Mouse (Mus musculus): Measurements from ENCODE around the gene Scn3a.

Scn3a gene

GRCm38 (mm10) chr2:65566793-65567787 lies at the start of gene Scn3a:
TSS of gene Scn3a (minus strand) at chr2:65567627.
- DNase-seq (ENCODE audit: low read depth in 2 of 2, low spot score in 2 of 2) = peak in 1 of 2 experiments; percentile 37

DNA sequence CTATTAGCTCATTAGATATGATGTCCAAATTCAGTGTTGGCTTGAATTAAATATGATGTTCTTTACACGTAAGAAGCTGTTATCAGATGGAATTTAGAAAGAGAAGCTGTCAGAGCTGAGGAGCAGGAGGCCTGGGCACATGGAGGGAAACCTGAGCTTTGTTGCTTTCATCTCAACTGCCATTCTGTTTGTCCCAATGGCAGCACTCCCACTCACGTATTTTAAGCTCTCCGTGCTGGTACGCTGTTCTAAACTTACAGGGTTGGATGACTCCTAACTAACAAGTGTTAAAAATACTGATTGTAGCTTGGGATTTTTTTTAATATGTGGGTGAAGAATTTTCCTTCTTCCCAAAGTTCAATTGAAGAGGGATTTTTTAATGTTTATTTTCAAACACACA lies 44.5 kb upstream of the Scn3a start:
- no peak for DNase-seq (ENCODE audit: low read depth in 2 of 2, low spot score in 2 of 2)

GRCm38 (mm10) chr2:65607813-65608212 lies 40.4 kb upstream of the Scn3a start:
- DNase-seq (ENCODE audit: low read depth in 2 of 2, low spot score in 2 of 2) = no peak

- DNase-seq (ENCODE audit: low read depth in 2 of 2, low spot score in 2 of 2) = no peak
Measured at GRCm38 (mm10) chr2:65587679-65588078, 20.3 kb upstream of the Scn3a start.

DNA sequence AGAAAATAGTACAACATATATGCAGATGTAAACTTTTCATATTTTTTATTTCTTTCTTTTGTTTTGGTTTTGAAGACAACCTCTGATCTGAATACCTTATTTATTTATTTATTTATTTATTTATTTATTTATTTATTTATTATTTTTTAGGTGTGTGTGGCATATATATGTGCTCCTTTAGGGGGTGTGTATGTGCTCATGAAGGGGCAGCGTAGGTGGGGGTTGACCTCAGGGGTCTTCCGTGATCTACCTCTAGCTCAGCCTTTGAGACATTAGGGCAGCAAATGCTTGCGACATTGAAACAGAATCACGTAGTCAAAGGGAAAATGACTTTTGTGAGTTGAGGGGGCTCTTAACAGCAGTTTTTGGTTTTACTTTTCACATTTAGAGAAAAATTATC lies 498 bp upstream of the Scn3a start:
- DNase-seq (ENCODE audit: low read depth in 2 of 2, low spot score in 2 of 2) = no peak

GRCm38 (mm10) chr2:65563898-65564297 lies 3.5 kb downstream of the Scn3a start:
- DNase-seq (ENCODE audit: low read depth in 2 of 2, low spot score in 2 of 2) = no peak

DNA sequence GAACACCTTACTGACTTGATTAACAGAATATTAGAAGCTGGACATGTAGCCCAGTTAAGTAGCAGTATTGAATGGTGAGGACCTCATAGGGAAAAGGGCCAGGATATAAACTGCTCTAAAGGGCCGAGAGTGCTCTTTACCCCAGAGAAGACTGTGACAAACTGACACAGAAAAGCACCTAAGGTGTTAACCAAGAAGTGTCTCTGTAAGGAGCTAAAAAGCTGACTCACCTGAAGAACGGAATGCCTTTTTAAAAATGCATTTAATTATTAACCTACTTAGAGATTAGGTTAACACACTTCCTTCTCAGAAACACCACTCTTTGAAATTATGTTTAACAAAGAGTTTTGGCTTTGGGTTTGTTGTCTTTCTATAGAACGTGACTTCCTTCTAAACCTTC lies 9.7 kb downstream of the Scn3a start:
- DNase-seq (ENCODE audit: low read depth in 2 of 2, low spot score in 2 of 2) = no peak

GRCm38 (mm10) chr2:65554662-65555061 lies 12.8 kb downstream of the Scn3a start:
- no peak for DNase-seq (ENCODE audit: low read depth in 2 of 2, low spot score in 2 of 2)

GRCm38 (mm10) chr2:65553473-65553872 lies 14.0 kb downstream of the Scn3a start:
- DNase-seq (ENCODE audit: low read depth in 2 of 2, low spot score in 2 of 2) = no peak

DNA sequence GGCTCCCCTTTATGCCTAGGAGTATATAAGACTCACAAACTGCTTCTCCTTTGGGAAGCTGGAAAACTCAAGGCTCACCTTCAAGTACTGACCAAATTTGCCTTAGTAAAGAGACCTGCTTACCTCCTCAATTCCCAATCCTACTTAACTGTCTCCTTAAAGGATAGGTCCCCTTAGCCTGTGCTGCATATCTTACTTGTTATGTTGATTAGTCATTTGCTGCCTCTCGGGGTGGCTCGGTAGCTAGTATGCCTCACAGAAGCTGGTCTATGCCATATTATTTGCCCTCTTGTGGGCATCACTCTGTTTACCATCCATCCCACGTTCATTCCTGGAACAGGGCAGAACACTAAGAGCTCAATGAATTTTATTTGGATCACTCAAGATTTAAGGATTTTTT lies 14.7 kb downstream of the Scn3a start:
- DNase-seq (ENCODE audit: low read depth in 2 of 2, low spot score in 2 of 2) = no peak

GRCm38 (mm10) chr2:65552222-65552621 lies 15.2 kb downstream of the Scn3a start:
- DNase-seq (ENCODE audit: low read depth in 2 of 2, low spot score in 2 of 2) = no peak

GRCm38 (mm10) chr2:65551736-65552135 lies 15.7 kb downstream of the Scn3a start:
- DNase-seq (ENCODE audit: low read depth in 2 of 2, low spot score in 2 of 2) = peak; percentile 6 to 23

DNA sequence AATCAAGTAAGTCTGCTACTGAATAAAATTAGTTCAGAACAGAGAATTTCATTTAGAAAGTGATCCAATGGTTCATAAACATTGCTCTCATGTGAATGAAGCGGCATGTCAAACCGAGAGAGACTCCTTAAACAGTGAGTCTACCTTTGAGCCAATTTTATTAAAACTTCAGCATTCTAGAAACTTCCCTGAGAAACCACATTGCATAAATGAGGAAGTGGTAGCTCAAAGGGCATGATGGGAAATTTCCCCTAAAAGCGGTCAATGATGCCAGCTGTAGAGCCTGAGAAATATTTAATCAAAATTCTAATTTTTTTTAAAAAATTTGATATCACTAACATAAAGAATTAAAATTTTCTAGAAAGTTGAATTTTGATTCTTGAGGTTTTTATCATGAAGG lies 16.9 kb downstream of the Scn3a start:
- DNase-seq (ENCODE audit: low read depth in 2 of 2, low spot score in 2 of 2) = no peak

- no peak for DNase-seq (ENCODE audit: low read depth in 2 of 2, low spot score in 2 of 2)
Measured at GRCm38 (mm10) chr2:65548665-65549064, 18.8 kb downstream of the Scn3a start.

DNA sequence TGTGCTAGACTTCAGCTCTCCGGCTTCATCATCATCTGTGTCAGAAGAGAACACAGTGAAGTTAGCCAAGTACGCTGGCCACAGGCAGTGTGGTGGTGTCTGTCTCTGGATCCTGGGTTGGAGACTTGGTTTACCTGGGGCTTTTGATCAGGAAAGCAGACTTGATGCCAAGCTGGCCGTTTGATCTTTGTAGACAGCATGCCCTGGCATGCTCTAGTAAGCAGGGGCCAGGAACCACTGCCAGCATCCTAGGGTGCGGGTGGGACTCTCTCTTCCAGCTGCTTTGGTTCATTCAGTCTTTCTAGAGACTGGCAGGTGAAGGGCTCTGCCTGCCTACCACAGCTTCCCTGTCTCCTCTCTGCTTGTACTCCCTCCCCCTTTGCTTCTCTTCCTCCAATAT lies 20.1 kb downstream of the Scn3a start:
- DNase-seq (ENCODE audit: low read depth in 2 of 2, low spot score in 2 of 2) = no peak

DNA sequence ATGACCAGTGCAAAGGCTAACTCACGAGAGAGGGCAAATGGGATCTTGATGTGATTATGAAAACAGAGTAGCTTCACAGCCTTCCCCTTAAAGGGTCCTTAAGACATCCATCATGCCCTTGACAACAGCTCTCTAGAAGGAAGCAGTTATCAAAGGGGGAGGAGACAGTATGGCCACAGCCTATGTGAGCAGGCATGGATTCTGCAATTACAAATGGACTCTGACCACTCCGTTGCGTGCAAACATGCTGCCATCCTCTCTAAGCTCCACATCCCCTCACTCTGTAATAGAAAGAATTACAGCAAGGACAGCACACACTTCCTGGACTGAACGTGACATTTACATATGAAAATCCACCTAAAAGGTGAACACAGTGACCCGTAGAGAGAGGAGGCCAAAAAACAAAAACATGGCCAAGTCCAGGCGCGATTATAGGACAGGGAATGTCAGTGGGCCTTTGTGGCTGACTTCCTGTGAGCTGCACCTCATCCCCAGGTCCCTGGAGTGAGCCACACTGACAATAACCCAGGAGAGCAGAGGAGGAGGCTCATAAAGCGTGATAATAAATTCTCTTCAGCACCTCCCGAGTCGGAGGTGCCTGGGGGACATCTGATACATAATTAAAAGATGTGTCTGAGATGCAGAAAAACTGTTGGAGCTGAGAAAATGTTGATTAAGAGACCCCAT lies 24.4 kb downstream of the Scn3a start:
- no peak for DNase-seq (ENCODE audit: low read depth in 2 of 2, low spot score in 2 of 2)

DNA sequence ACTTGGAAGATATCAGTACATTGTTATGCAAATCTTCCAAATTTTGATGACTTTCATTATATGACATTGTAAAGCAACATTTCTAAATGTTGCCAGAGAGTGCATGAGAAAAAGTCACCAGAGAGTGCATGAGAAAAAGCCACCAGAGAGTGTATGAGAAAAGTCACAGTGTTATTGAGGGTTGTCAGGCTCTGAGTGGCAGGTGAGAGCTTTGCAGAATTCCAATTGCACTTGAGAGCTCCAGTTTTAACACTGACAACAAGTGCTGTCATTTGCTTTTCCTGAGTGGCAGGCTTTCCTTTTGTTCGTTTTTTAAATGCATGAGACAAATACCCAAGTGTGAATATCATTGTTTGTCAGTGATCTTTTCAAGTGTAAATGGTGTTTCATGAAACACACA lies 25.6 kb downstream of the Scn3a start:
- no peak for DNase-seq (ENCODE audit: low read depth in 2 of 2, low spot score in 2 of 2)

GRCm38 (mm10) chr2:65538436-65538835 lies 29.0 kb downstream of the Scn3a start:
- DNase-seq (ENCODE audit: low read depth in 2 of 2, low spot score in 2 of 2) = no peak

DNA sequence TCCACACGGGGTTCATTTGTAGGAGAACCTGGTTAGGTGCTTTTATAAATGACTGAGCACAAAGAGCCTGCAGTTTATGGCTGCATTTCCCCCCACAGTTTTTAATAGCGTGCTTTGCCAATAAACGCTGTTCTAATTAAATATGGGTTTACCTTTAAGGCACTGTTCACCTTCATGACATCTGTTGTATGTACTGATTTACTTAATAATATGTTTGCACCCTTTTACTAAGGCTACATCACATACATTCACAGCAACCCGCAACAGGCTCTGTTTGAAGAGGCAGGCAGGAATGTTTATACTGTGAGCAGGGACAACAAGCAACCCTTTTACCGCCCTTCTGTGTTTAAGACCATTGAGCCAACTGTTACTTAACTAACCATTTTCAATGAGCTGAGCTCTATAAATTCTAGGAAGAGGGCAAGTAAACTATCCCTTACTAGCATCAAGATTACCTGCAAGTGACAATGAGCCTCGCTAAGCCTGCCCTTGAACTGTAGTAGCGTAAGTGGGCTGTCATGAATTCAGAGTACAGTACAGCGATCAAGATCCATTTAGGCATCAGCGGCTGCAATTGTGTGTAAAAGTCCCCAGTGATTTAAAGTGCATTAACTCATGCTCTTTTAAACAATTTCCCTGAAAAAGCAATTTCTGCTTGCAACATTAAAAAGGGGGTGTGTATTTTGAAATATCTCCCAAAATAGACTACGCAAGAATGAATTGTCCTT lies 35.1 kb downstream of the Scn3a start:
- no peak for DNase-seq (ENCODE audit: low read depth in 2 of 2, low spot score in 2 of 2)

DNA sequence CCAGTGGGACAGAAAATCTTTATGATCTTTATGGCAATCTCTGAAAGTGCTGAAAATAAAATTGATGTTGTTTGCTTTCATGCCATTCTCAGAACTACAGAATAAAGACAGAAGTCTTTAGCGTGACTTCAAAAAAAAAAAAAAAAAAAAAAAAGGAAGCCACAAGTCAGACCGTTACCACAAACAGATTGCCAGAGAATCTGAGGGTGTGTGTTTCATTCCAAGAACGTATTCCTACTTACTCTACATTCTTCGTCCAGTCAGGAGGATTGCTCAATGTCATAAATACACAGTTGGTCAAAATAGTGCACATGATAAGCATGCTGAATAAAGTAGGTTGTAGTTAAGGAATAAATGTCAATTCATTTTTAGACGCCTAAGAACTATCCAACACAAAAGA lies 38.3 kb downstream of the Scn3a start:
- DNase-seq (ENCODE audit: low read depth in 2 of 2, low spot score in 2 of 2) = no peak

GRCm38 (mm10) chr2:65516703-65517102 lies 50.7 kb downstream of the Scn3a start:
- DNase-seq (ENCODE audit: low read depth in 2 of 2, low spot score in 2 of 2) = no peak

DNA sequence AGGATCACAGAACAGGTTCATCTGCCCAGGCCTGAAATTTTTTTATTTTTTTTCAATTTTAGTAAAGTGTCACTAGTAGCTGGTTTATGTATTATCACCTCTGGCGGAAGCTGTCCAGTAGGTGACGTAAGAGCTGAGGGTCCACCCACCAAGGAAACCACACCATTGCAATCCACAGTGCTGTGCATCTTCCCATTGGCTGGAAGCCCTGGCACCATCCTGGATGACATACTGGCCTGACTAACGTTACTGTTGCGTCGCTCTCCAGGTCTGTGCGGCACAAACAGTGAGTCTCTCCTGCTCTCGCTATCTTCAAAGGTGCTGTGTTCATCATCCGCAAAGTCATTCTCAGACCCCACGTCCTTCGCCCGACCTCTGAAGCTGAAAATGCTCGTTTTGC lies 59.2 kb downstream of the Scn3a start:
- DNase-seq (ENCODE audit: low read depth in 2 of 2, low spot score in 2 of 2) = no peak

All from CD8-positive naive resting alpha-beta T cell, adult 2 months (primary cell).